Mouse (Mus musculus): ENCODE measurements around the gene Tmem186. TPM values are rescaled to one million over a fixed set of nuclear protein-coding genes. Genes with fewer than 3 reads are reported as not detected.
A peak's percentile ranks its signal among the peaks of the same experiment; 100 is the strongest.

The Tmem186 gene
- polyA plus RNA-seq (2015; fragmentation: Nextera tagmentation; extraction: Ambion mirVana): 11.2 and 11.8 TPM in 2 replicates

DNA sequence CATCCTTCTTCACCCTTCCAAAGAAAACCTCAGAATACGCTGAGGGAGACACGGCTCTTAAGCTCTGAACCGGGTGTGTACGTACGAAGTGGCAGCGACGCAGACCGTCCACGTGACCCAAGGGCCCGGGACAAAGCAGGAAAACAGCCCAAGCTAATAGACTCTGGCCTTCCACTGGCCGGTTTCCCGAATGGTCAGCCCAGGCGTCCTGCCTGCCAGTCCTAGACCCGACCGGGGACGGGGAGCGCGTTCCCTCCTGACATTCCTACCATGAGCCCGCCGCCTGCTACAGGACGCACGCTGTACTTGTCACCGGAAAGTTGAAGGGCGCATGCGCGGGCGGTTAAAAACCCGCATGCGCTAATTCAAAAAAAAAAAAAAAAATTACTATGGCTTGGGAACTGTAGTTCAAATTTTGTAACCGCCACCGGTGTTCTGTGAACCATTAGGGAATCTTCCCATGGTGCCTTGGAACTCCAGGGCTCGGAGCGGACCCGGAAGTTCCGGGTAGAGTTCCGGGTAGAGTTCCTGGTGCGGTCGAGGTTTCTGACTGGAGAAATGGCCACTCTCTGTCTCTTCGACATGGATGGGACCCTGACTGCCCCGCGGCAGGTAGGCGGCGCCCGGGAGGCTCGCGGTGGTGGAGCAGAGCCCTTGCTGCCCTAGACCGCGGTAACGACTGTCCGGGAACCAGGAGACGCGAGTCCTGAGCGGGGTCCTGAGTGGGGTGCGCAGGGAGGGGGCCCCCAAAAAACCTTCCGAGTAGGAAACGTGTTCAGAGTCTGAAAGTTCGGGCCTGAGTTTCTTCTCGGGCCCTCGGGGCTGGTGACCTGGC is at the start of gene Tmem186, which contains the start of gene Pmm2:
Gene Tmem186, minus strand, starts transcription at position 496 of the 835 bp plus-strand sequence.
Gene Pmm2, plus strand, starts transcription at position 458 of the 835 bp plus-strand sequence.
- WGBS (ENCODE audit: insufficient replicate concordance): under 1% methylated on average over 59 of the region's 59 CpGs
- ATAC-seq (ENCODE audit: low read depth) (peak; percentile 85), DNase-seq (peak; percentile 76)
- peak within 1 kb of the TSS; percentile 90 for H3K9ac ChIP-seq
- H3K9me3 ChIP-seq (replicated peaks): no peaks in the 10 kb centered on the region
- peak within 1 kb of the TSS; percentile 93 for H3K27ac ChIP-seq
- H3K4me2 ChIP-seq: peak within 1 kb of the TSS; percentile 90
- H3K36me3 ChIP-seq: peaks cover 57% of the 10 kb centered on the region
- peak within 1 kb of the TSS; percentile 80 for H3K4me3 ChIP-seq (replicated peaks)
- H3K4me1 ChIP-seq (replicated peaks): peaks cover 60% of the 10 kb centered on the region
- H3K27me3 ChIP-seq: no peaks in the 10 kb centered on the region

DNA sequence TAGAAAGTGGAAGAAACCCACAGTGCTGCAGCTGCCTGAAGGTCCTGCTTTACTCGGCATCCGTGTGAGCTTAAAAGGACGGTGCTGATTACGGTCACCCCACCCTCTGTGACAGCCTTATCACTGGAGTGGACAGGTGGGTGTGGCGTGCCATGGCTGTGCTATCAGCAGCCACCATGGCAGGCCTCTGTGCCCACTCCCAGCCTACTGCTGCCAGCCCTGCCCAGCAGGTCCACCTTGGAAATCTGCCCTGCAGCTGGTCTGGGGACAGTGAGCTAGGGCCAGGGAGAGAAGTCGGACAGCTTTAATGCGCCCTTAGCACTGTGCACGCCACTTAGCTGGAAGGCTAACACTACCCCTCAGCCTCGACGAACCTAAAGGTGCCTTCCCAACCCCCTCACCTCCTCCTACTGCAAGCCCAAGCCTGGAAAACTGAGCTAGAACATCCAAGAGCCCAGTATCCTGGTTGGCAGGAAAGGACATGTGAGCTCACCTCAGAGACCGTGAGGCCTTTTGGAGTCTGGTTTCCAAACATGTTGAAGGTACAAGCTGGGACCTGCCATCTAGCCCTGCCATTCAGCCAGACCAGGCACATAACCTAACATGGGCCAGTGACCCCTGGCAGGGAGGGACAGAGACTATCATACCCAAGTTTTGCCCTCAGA is 49.5 kb upstream of the Tmem186 start:
- peaks cover 81% of the 10 kb centered on the region for H3K36me3 ChIP-seq
- no peaks in the 10 kb centered on the region for H3K27me3 ChIP-seq
- 23% methylated on average over 11 of the region's 11 CpGs for WGBS (ENCODE audit: insufficient replicate concordance)
- H3K9me3 ChIP-seq (replicated peaks): no peaks in the 10 kb centered on the region
- peak overlapping the region; percentile 74 for H3K4me2 ChIP-seq
- peak overlapping the region; percentile 81 for H3K9ac ChIP-seq
- DNase-seq (peak; percentile 91), ATAC-seq (ENCODE audit: low read depth) (peak; percentile 98)
- H3K27ac ChIP-seq: peak overlapping the region; percentile 99
- H3K4me3 ChIP-seq (replicated peaks): peak overlapping the region; percentile 50
- peaks cover 76% of the 10 kb centered on the region for H3K4me1 ChIP-seq (replicated peaks)

DNA sequence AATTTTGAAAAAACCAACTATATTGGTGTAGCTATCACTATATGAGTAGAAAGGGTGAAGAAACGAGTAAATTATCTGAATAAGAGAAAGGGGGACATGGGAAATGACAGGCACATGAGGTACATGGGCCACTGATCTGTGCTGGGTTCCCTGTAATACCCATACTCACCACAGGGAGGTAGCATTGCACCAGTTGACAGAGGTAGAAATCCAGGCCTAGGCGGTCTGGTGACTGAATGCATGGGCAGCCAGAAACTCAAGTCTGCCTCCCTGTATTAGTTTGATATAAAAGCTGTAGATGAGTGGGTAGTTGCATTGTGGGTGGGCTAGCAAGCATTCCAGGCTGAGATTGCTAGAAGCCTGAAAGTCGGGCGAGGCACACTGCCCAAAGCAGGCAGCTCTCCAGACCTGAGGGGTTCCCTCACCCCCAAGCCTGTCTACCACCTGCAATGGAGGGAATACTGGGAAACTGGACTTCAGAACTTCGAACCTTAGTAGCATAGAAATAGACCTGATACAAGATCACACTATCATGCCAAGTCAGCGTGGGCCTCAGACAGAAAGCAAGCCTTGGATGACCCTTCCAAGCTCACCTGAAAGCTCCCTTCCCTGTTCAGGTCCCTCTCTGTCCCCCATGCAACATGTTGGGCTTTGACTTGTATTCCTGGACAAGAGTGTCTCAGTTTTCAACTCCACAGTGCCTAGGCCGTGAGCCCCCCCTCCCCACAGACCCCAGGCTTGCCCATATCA is 48.8 kb upstream of the Tmem186 start:
- peaks cover 70% of the 10 kb centered on the region for H3K4me1 ChIP-seq (replicated peaks)
- WGBS (ENCODE audit: insufficient replicate concordance): 22% methylated on average over 7 of the region's 7 CpGs
- H3K4me3 ChIP-seq (replicated peaks): peak overlapping the region; percentile 50
- H3K9me3 ChIP-seq (replicated peaks): no peaks in the 10 kb centered on the region
- H3K4me2 ChIP-seq: peak overlapping the region; percentile 74
- H3K27me3 ChIP-seq: no peaks in the 10 kb centered on the region
- H3K36me3 ChIP-seq: peaks cover 74% of the 10 kb centered on the region
- peak overlapping the region; percentile 99 for H3K27ac ChIP-seq
- peak; percentile 81 for DNase-seq
- peak; percentile 38 for ATAC-seq (ENCODE audit: low read depth)
- H3K9ac ChIP-seq: peak overlapping the region; percentile 81

DNA sequence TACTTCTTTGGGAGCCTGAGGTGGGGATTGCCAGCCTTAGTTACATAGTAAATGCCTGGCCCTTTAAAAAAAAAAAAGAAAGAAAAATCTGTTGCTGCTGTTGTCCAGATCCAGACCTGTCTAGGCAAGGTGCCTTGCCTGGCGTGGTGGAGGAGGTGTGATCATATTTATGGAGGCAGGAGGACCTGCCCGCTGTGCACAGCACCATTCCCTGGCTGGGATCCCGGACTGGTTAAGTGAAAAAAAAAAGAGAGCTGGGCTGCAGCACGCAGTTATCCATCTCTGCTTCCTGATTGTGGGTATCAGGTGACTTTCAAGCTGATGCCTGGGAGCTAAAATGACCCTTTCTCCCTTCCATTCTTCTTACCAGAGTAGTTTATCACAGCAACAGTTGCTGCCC is 47.6 kb upstream of the Tmem186 start:
- Histone ChIP-seq H3K27me3 (no peaks in the 10 kb centered on the region), H3K4me1 (replicated peaks) (peaks cover 71% of the 10 kb centered on the region), H3K36me3 (peaks cover 62% of the 10 kb centered on the region), H3K4me2 (no peak overlapping the region), H3K4me3 (replicated peaks) (no peak overlapping the region), H3K9ac (peak overlapping the region; percentile 81), H3K9me3 (replicated peaks) (no peaks in the 10 kb centered on the region), H3K27ac (peak overlapping the region; percentile 99)
- no peak for ATAC-seq (ENCODE audit: low read depth)
- no peak for DNase-seq
- 73% methylated on average over 4 of the region's 4 CpGs for WGBS (ENCODE audit: insufficient replicate concordance)

DNA sequence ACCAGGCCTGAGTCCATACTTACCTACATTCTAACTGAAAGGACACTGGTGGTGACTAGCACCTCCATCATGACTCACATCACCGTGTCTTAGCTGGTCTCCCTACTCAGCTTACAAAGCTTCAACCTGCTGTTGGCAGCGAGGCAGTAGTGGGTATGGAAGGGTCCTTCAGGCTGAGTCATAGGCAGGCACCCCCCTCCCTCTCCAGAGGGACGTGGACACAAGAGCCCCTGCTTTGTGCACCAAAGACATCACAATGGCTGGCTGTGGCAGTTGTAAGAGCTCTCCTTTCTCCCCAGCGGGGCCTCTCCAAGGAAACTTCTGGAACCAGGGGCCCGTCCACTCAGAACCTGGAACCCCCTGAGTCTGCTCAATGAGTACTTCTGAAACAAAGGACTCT is 43.0 kb upstream of the Tmem186 start, which contains the start of gene Gm5767:
Gene Gm5767, plus strand, starts transcription at position 301 of the 400 bp plus-strand sequence.
- Histone ChIP-seq H3K4me2 (no peak within 1 kb of the TSS), H3K4me3 (replicated peaks) (no peak within 1 kb of the TSS), H3K36me3 (peaks cover 26% of the 10 kb centered on the region), H3K27me3 (no peaks in the 10 kb centered on the region), H3K27ac (peak within 1 kb of the TSS; percentile 97), H3K9ac (peak within 1 kb of the TSS; percentile 14; the same call in 1 of the 2 replicates), H3K4me1 (replicated peaks) (peaks cover 71% of the 10 kb centered on the region), H3K9me3 (replicated peaks) (no peaks in the 10 kb centered on the region)
- ATAC-seq (ENCODE audit: low read depth): no peak
- WGBS (ENCODE audit: insufficient replicate concordance): 76% methylated on average over 5 of the region's 5 CpGs
- no peak for DNase-seq

DNA sequence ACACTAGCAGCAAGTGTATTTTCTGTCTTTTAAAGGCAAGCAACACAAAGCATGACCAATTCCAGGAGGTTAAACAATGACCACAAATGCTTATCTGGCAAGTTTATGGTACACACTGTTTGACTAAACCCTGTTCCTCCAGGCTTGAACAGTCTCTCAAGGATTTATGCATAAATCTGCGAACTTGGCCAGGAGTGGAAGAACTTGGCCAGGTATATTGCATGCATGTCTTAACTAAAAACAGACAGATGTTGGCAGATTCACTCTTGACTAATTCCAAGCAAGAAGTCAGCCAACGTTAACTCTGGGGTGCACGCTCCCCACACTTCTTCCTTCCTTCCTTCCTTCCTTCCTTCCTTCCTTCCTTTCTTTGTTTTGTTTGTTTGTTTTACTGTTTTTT is 42.3 kb upstream of the Tmem186 start:
- 55% methylated on average over 3 of the region's 3 CpGs for WGBS (ENCODE audit: insufficient replicate concordance)
- DNase-seq (no peak), ATAC-seq (ENCODE audit: low read depth) (no peak)
- Histone ChIP-seq H3K9me3 (replicated peaks) (no peaks in the 10 kb centered on the region), H3K4me3 (replicated peaks) (no peak overlapping the region), H3K9ac (no peak overlapping the region), H3K36me3 (peaks cover 19% of the 10 kb centered on the region), H3K27me3 (no peaks in the 10 kb centered on the region), H3K27ac (peak overlapping the region; percentile 97), H3K4me1 (replicated peaks) (peaks cover 71% of the 10 kb centered on the region), H3K4me2 (no peak overlapping the region)

DNA sequence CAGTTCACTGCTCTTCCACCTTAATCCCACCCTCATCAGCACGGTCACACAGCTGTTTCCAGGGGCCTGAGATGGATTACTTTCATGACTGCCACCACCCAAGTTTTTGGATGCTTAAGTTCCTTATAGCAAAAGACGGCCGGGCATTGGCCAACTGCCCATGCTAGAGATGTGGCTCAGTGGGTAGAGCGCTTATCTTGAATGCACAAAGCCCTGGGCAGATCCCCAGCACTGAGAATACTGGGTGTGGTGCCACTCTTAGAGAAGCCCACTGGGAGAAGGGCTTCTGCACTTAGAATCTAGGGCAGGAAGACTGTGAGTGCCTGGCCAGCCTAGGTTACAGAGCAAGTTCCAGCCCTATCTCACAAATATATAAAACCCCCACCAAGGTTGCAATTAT is 41.2 kb upstream of the Tmem186 start:
- 40% methylated on average over 4 of the region's 4 CpGs for WGBS (ENCODE audit: insufficient replicate concordance)
- Histone ChIP-seq H3K9ac (peak overlapping the region; percentile 58), H3K9me3 (replicated peaks) (no peaks in the 10 kb centered on the region), H3K4me3 (replicated peaks) (no peak overlapping the region), H3K27me3 (no peaks in the 10 kb centered on the region), H3K27ac (peak overlapping the region; percentile 97), H3K4me1 (replicated peaks) (peaks cover 74% of the 10 kb centered on the region), H3K4me2 (peak overlapping the region; percentile 39), H3K36me3 (peaks cover 8% of the 10 kb centered on the region)
- DNase-seq (peak; percentile 46), ATAC-seq (ENCODE audit: low read depth) (peak; percentile 49)

DNA sequence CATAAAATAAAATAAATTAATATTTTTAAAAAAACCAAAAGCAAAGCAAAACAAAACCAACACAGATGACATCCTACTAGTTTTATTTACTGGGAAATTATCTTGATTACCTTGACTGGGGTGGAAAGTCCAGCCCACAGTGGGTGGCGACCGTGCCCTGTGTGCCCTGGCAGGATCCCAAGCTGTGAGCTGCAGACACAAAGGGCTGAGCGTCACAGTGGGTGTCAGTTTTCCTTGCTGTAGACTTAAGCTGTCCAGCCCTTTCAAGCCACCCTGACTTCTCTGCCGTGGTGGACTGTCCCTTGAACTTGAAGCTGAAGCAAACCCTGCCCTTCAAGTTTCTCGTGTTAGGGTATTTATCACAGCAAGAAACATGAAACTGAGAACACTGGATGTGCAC is 40.5 kb upstream of the Tmem186 start:
- no peak; the same call in 1 of the 2 replicates for ATAC-seq (ENCODE audit: low read depth)
- Histone ChIP-seq H3K4me1 (replicated peaks) (peaks cover 81% of the 10 kb centered on the region), H3K4me3 (replicated peaks) (no peak overlapping the region), H3K9me3 (replicated peaks) (no peaks in the 10 kb centered on the region), H3K27ac (peak overlapping the region; percentile 97), H3K36me3 (peaks cover 2% of the 10 kb centered on the region; the same call in 1 of the 2 replicates), H3K9ac (peak overlapping the region; percentile 58), H3K27me3 (no peaks in the 10 kb centered on the region), H3K4me2 (peak overlapping the region; percentile 39)
- DNase-seq: peak; percentile 35
- WGBS (ENCODE audit: insufficient replicate concordance): 62% methylated on average over 5 of the region's 5 CpGs

DNA sequence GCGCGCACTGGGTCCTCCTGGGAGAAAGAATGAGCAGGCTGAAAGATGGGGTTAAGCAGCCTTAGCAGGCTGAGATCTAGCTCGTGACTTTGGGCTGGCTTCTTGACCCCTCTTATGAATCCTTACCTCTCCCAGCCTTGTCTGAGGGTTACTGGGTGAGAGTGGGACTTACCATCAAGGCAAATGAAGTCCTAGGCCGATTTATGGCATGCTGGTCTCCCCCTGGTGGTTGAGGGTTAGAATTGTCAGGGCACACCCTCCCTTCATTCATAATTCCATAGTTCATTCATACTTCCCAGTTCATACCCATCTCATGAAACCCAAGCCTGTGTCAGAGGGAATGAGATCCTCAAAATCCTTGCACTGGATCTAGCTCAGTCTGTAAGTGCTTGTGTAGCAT is 39.3 kb upstream of the Tmem186 start:
- Histone ChIP-seq H3K27me3 (no peaks in the 10 kb centered on the region), H3K4me2 (peak overlapping the region; percentile 70), H3K9me3 (replicated peaks) (no peaks in the 10 kb centered on the region), H3K27ac (peak overlapping the region; percentile 97), H3K9ac (peak overlapping the region; percentile 73), H3K4me3 (replicated peaks) (peak overlapping the region; percentile 36), H3K4me1 (replicated peaks) (peaks cover 88% of the 10 kb centered on the region), H3K36me3 (no peaks in the 10 kb centered on the region)
- WGBS (ENCODE audit: insufficient replicate concordance): 49% methylated on average over 4 of the region's 4 CpGs
- DNase-seq: peak; percentile 55
- no peak for ATAC-seq (ENCODE audit: low read depth)

DNA sequence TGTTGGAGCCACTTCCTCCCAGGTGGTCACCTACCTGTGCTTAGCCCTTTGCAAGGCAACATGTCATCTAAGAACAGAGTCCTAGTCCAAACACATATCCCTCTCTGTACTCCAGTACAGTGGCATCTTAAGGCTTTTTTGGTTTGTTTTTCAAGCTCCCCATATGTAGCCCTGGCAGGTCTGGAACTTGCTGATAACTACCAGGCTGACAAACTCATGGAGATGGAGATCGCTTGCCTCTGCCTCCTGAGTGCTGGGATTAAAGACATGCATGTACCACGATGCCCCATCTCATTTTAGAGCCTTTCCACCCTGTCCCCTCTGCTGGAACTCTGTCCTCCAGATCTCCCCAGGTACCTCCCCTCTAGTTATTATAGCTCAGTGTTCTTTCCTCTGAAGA is 38.7 kb upstream of the Tmem186 start:
- peak overlapping the region; percentile 70 for H3K4me2 ChIP-seq
- H3K9me3 ChIP-seq (replicated peaks): no peaks in the 10 kb centered on the region
- H3K4me1 ChIP-seq (replicated peaks): peaks cover 88% of the 10 kb centered on the region
- peak overlapping the region; percentile 97 for H3K27ac ChIP-seq
- H3K4me3 ChIP-seq (replicated peaks): peak overlapping the region; percentile 36
- no peaks in the 10 kb centered on the region for H3K36me3 ChIP-seq
- H3K9ac ChIP-seq: peak overlapping the region; percentile 73
- no peaks in the 10 kb centered on the region for H3K27me3 ChIP-seq
- DNase-seq (peak; percentile 71), ATAC-seq (ENCODE audit: low read depth) (peak; percentile 65)
- WGBS (ENCODE audit: insufficient replicate concordance): 9% methylated on average over 2 of the region's 2 CpGs

DNA sequence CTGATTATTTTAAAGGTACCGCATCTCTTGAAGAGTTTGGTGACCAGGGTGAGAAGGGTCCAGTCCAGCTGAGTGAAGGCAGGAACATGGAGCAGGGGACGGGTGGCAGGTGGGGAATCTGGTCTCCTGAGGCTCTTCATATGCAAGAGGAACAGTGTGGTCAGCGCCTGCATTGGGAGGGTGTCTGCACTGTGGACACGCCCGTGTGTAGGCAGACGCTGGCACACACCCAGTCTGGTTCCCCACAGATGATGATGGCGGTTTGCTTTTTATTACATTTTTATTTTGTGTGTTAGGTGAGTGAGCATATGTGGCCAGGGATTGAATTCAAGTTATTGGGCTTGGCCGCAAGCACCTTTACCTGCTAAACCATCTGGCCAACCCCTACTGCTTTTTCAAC is 38.0 kb upstream of the Tmem186 start:
- peak overlapping the region; percentile 70 for H3K4me2 ChIP-seq
- ATAC-seq (ENCODE audit: low read depth) (peak; percentile 44), DNase-seq (peak; percentile 51)
- no peaks in the 10 kb centered on the region for H3K36me3 ChIP-seq
- WGBS (ENCODE audit: insufficient replicate concordance): 36% methylated on average over 8 of the region's 8 CpGs
- no peaks in the 10 kb centered on the region for H3K9me3 ChIP-seq (replicated peaks)
- H3K9ac ChIP-seq: peak overlapping the region; percentile 73
- peaks cover 90% of the 10 kb centered on the region for H3K4me1 ChIP-seq (replicated peaks)
- peak overlapping the region; percentile 36; the same call in 1 of the 2 replicates for H3K4me3 ChIP-seq (replicated peaks)
- no peaks in the 10 kb centered on the region for H3K27me3 ChIP-seq
- H3K27ac ChIP-seq: peak overlapping the region; percentile 97
